Mouse (Mus musculus) cortical plate, adult 2 months (tissue): ENCODE measurements around the gene Epop.

Experiments used
- CTCF ChIP-seq: fragments of 200-500 bp; IDR thresholded peaks from 2 replicates; pipeline ENCODE4 v1.5.1; 2011; ENCODE audit warnings: mild to moderate bottlenecking, control low read depth, low read length; ENCODE audit not compliant: insufficient read depth; ENCODE audit errors: extremely low read depth
- POLR2A ChIP-seq: fragments of 200-500 bp; IDR thresholded peaks from 2 replicates; pipeline ENCODE4 v1.6.1; 2011; ENCODE audit warnings: mild to moderate bottlenecking, low read length, control low read depth; ENCODE audit not compliant: insufficient read depth; ENCODE audit errors: extremely low read depth

GRCm38 (mm10) chr11:97599104-97599503 lies 30.4 kb downstream of the Epop start:
- no peak for TF ChIP-seq POLR2A
- no peak for TF ChIP-seq CTCF
